Mouse (Mus musculus) forebrain, postnatal 0 days (tissue): ENCODE results near the gene Sfxn5. TPM values are rescaled to one million over a fixed set of nuclear protein-coding genes. Genes with fewer than 3 reads are reported as not detected.
A peak's percentile ranks its signal among the peaks of the same experiment; 100 is the strongest.

ENCODE experiments used
- ATAC-seq: fragments of 200-750 bp; cut with Nextera tagmentation; 2 replicates; pipeline ENCODE4 v1.8.0; 2017; ENCODE audit warnings: mild to moderate bottlenecking, moderate library complexity
- DNase-seq: peaks from one replicate; pipeline ENCODE4 v3.0.0-alpha.2; 2015
- H3K27ac ChIP-seq: fragments of 300-500 bp; sonication (generic); 2 replicates; pipeline ENCODE4 v1.5.1; 2014; ENCODE audit warnings: low read depth, mild to moderate bottlenecking, antibody characterized with exemption, low read length, moderate library complexity, mixed read lengths
- H3K27me3 ChIP-seq: fragments of 300-500 bp; sonication (generic); 2 replicates; pipeline ENCODE4 v1.6.1; 2014; ENCODE audit warnings: mild to moderate bottlenecking, low read length, mixed read lengths; ENCODE audit not compliant: insufficient read depth
- H3K36me3 ChIP-seq: fragments of 300-500 bp; sonication (generic); 2 replicates; pipeline ENCODE4 v1.6.1; 2014; ENCODE audit warnings: mild to moderate bottlenecking, moderate library complexity; ENCODE audit not compliant: insufficient read depth
- H3K4me1 ChIP-seq: fragments of 300-500 bp; sonication (generic); 2 replicates; pipeline ENCODE4 v1.6.1; 2014; ENCODE audit warnings: antibody characterized with exemption; ENCODE audit not compliant: insufficient read depth
- H3K4me2 ChIP-seq: fragments of 300-500 bp; sonication (generic); 2 replicates; pipeline ENCODE4 v1.6.1; 2014; ENCODE audit warnings: low read depth, mild to moderate bottlenecking, moderate library complexity
- H3K4me3 ChIP-seq: fragments of 300-500 bp; sonication (generic); 2 replicates; pipeline ENCODE4 v1.5.1; 2014; ENCODE audit warnings: low read depth, low read length, mixed read lengths
- H3K9ac ChIP-seq: fragments of 300-500 bp; sonication (generic); 2 replicates; pipeline ENCODE4 v1.6.1; 2014; ENCODE audit warnings: mild to moderate bottlenecking
- H3K9me3 ChIP-seq: fragments of 300-500 bp; sonication (generic); 2 replicates; pipeline ENCODE4 v1.6.1; 2016; ENCODE audit warnings: low read length
- CTCF ChIP-seq: sonication (generic); IDR thresholded peaks from 2 replicates; pipeline ENCODE4 v1.5.1; 2016; ENCODE audit warnings: antibody characterized with exemption, control low read depth, low read depth
- WGBS: fragments of 180-500 bp; shearing (Covaris S2); extraction: QIAGEN DNeasy Blood & Tissue Kit; methylation state at CpG from one replicate; pipeline ENCODE4 v1.1.7; 2014; 5-methylcytosine and 5-hydroxymethylcytosine counted together
- polyA plus RNA-seq: library from polyadenylated mRNA; unstranded; fragments of >200 nt; fragmentation: Nextera tagmentation; extraction: Ambion mirVana; gene quantifications from 2 replicates; pipeline ENCODE4 v1.2.1, GENCODE M21; 2015
- total RNA-seq: library from RNA; depleted of rRNA; stranded (reverse); fragments of >200 nt; gene quantifications from 2 replicates; pipeline ENCODE4 v1.2.3, GENCODE M21; 2014

Sfxn5 gene
- total and polyA plus RNA-seq, 2 experiments from 2014 or later = 49.1 to 55.6 TPM

DNA sequence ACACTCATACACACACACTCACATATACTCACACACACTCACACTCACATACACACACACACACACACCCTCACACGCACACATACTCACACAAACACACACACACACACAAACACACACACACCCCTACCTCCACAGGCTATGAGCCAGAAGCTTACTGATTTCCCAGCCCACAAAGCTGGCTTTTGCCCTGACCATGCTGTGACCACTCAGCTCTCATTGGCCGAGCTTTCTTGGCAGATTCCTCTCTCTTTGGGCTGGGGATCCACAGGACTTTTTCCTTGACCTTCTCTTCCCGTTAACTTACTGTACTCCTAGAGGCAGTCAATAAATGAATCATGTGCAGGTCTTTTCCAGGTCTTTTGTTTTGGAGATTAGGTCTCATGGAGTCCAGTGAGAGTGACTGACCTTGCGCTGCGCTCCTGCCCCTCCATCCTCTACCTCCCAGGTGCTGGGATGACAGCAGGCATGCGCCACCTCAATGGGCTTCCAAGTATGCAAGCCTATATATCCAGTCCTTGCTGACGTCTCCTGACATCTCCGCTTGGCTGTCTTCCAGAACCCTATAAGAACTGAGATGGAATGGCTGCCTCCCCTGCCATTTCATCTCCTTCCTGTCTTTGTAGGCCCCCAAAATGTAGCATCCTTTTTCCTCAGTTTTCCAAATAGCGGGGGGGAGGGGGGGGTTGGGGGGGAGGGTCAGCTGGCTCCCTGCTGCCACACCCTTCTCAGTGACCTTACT, 123.8 kb downstream of the Sfxn5 start:
- no peak overlapping the region for H3K9ac ChIP-seq
- 0 out of 2 replicates have a peak, but pooled peaks cover 3% of the 10 kb centered on the region for H3K36me3 ChIP-seq
- 74% methylated on average over 9 of the region's 9 CpGs for WGBS
- TF ChIP-seq CTCF = no peak
- H3K27me3 ChIP-seq = no peaks in the 10 kb centered on the region
- no peak for ATAC-seq
- H3K27ac ChIP-seq = no peak overlapping the region
- no peak for DNase-seq
- H3K4me1 ChIP-seq = peaks cover 19% of the 10 kb centered on the region; the same call in 1 of the 2 replicates
- H3K9me3 ChIP-seq = no peaks in the 10 kb centered on the region
- no peak overlapping the region for H3K4me2 ChIP-seq
- no peak overlapping the region for H3K4me3 ChIP-seq

- Histone ChIP-seq H3K4me2 (no peak overlapping the region), H3K9me3 (no peaks in the 10 kb centered on the region), H3K4me1 (peaks cover 19% of the 10 kb centered on the region; the same call in 1 of the 2 replicates), H3K27ac (no peak overlapping the region), H3K36me3 (no peaks in the 10 kb centered on the region), H3K27me3 (no peaks in the 10 kb centered on the region; the same call in 1 of the 2 replicates), H3K4me3 (no peak overlapping the region), H3K9ac (no peak overlapping the region)
- TF ChIP-seq CTCF = no peak
- WGBS = 64% methylated on average over 5 of the region's 5 CpGs
- DNase-seq (no peak), ATAC-seq (no peak)
These were observed 125.9 kb downstream of the Sfxn5 start for GRCm38 (mm10) chr6:85207345-85207744.

DNA sequence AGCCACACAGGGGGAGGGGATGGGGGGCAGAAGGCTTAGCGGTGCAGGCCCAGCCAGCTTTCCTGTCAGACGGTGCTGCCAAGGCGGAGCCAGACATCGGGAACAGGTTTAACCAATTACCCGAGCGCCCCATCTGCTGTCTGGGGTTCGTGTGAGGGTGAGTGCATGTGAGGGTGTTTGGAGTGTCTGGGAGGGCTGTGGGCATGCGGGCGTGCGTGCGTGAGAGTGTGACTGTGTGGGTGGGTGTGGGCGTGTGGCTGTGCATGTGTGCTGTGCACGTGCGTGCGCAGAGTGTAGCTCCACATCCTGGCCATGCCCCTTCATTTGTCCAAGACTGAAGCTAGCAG, 126.3 kb downstream of the Sfxn5 start:
- peak; percentile 92 for ATAC-seq
- TF ChIP-seq CTCF = no peak
- Histone ChIP-seq H3K4me3 (no peak overlapping the region), H3K4me2 (0 out of 2 replicates have a peak overlapping the region, but pooled peaks have one; percentile 3), H3K27ac (peak overlapping the region; percentile 81; the same call in 1 of the 2 replicates), H3K9me3 (no peaks in the 10 kb centered on the region), H3K9ac (no peak overlapping the region), H3K4me1 (peaks cover 19% of the 10 kb centered on the region; the same call in 1 of the 2 replicates), H3K27me3 (no peaks in the 10 kb centered on the region; the same call in 1 of the 2 replicates), H3K36me3 (no peaks in the 10 kb centered on the region)
- DNase-seq = peak; percentile 78
- 41% methylated on average over 15 of the region's 15 CpGs for WGBS

DNA sequence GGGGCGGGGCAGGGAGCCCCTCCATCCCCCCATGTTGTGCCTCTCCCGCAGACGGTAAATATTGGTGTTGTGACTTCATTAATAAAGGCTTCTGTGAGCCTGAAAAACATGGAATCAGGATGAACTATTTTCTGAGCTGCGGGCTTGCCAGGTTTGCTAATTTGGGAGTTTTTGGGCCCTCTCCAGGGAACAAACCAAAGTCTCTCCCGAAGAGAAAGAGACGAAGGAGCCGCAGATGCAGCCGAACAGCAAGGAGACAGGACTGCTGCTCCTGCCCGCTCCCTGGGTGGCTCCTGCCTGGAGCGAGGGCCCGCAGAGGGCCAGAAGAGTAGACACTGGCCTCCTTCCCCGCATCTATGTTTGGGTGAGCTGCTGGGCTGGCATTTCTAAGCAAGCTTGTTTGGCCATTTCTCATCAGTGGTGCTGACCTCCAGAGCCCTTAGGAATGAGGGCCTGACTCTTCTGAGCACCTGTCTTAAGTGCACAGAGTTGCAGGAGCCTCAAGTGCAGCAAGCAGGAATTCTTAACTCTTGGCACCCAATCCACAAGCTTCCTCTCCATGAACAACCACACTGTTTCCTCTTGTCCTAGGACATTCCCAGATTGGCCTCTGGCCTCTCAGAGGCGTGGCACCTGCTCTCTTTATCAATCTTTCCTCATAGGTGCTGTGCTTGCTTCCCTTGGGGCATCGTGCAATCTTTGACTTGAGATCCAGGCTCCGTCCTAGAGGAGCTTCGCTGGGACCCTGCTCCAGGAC, 126.9 kb downstream of the Sfxn5 start:
- Histone ChIP-seq H3K4me1 (peaks cover 19% of the 10 kb centered on the region; the same call in 1 of the 2 replicates), H3K9ac (no peak overlapping the region), H3K36me3 (no peaks in the 10 kb centered on the region), H3K27me3 (no peaks in the 10 kb centered on the region; the same call in 1 of the 2 replicates), H3K27ac (peak overlapping the region; percentile 81), H3K9me3 (no peaks in the 10 kb centered on the region), H3K4me3 (no peak overlapping the region), H3K4me2 (0 out of 2 replicates have a peak overlapping the region, but pooled peaks have one; percentile 3)
- TF ChIP-seq CTCF = no peak
- peak; percentile 71 for DNase-seq
- 27% methylated on average over 16 of the region's 16 CpGs for WGBS
- ATAC-seq = peak; percentile 38; the same call in 1 of the 2 replicates

DNA sequence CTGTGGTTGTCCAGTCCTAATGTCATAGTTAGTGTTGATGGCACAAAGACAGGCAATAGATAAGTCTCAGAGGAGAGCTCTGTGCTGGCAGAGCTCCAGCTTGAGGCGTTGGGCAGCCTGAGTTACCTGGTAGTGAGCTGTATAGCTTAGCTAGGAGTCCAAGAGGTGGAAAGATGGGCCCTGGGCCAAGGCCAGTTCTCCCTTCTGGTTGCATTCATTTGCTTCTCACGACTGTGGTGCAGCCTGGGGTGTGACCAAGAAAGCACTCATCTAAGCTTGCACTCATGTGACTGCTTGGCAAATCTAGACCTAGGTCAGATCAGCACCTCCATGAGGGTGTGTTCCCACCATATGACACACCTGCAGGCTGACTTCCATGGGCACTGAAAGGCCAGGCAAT, 135.3 kb downstream of the Sfxn5 start:
- Histone ChIP-seq H3K9ac (no peak overlapping the region), H3K36me3 (no peaks in the 10 kb centered on the region), H3K27me3 (peaks cover 4% of the 10 kb centered on the region), H3K4me3 (no peak overlapping the region), H3K4me2 (no peak overlapping the region), H3K27ac (no peak overlapping the region), H3K9me3 (no peaks in the 10 kb centered on the region), H3K4me1 (peaks cover 17% of the 10 kb centered on the region; the same call in 1 of the 2 replicates)
- DNase-seq (no peak), ATAC-seq (no peak)
- no peak for TF ChIP-seq CTCF
- WGBS = 30% methylated on average over 2 of the region's 2 CpGs

DNA sequence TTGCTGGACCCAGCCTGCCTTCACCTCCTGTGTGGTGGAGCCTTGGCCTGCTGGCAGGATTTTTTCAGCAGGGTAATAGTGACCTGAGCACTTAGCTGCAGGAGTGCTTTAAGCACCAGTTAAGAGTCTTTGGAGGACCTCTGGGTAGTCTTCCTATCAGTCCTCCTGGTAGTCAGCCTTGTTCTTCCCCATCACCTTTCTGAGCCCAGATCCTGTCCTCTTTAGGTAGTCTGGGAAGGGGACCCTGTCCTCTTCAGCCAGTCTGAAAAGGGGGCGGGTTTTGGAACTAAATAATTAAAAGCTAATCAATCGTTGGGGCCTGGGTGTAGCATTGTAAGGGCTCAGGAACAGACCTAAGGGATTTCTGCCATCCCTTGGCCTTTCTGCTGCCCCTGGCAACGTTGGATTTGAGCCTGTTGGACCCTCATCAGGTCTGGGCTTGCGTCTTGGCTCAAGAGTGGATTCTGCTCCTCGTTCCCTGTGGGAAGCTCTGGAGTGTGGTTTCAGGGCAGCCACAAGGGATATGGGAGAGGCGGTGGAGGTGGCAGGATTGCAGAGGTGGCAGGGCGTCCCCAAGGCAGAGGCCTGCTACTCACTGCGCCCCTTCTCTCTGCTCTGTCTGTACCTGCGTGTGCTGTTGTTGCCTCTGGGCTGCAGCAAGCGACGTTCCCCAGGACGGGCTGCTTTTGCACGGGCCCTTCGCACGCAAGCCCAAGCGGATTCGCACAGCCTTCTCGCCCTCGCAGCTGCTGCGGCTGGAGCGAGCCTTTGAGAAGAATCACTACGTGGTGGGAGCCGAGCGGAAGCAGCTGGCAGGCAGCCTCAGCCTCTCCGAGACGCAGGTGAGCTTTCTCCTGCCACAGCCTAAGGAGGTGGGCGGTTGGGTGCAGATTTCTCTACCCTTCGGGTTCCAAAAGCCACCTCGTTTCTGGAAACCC, 139.6 kb downstream of the Sfxn5 start:
- Histone ChIP-seq H3K4me1 (peaks cover 17% of the 10 kb centered on the region; the same call in 1 of the 2 replicates), H3K9ac (peak overlapping the region; percentile 39), H3K27me3 (peaks cover 12% of the 10 kb centered on the region), H3K4me2 (peak overlapping the region; percentile 68), H3K9me3 (no peaks in the 10 kb centered on the region), H3K4me3 (peak overlapping the region; percentile 30), H3K36me3 (no peaks in the 10 kb centered on the region), H3K27ac (no peak overlapping the region)
- ATAC-seq (peak; percentile 42), DNase-seq (peak; percentile 51)
- no peak for TF ChIP-seq CTCF
- WGBS = 9% methylated on average over 29 of the region's 29 CpGs
